Mouse (Mus musculus) kidney, embryonic 15.5 days (tissue): ENCODE measurements around the gene B4galt5. TPM values are rescaled to one million over a fixed set of nuclear protein-coding genes. Genes with fewer than 3 reads are reported as not detected.

Source experiments
- ATAC-seq: fragments of 200-750 bp; cut with Nextera tagmentation; replicated peaks from 2 replicates; pipeline ENCODE4 v1.8.0; 2017; ENCODE audit warnings: moderate TSS enrichment; ENCODE audit not compliant: low FRiP score
- H3K27ac ChIP-seq: fragments of 300-500 bp; sonication (generic); 2 replicates; pipeline ENCODE4 v1.5.1; 2015; ENCODE audit warnings: mild to moderate bottlenecking, inconsistent platforms
- H3K27me3 ChIP-seq: fragments of 300-500 bp; sonication (generic); 2 replicates; pipeline ENCODE4 v1.6.1; 2015; ENCODE audit warnings: inconsistent platforms
- H3K36me3 ChIP-seq: fragments of 300-500 bp; sonication (generic); 2 replicates; pipeline ENCODE4 v1.6.1; 2015; ENCODE audit warnings: inconsistent platforms
- H3K4me1 ChIP-seq: fragments of 300-500 bp; sonication (generic); 2 replicates; pipeline ENCODE4 v1.6.1; 2015; ENCODE audit warnings: inconsistent platforms
- H3K4me2 ChIP-seq: fragments of 300-500 bp; sonication (generic); 2 replicates; pipeline ENCODE4 v1.6.1; 2015; ENCODE audit warnings: moderate library complexity, mild to moderate bottlenecking, inconsistent platforms
- H3K4me3 ChIP-seq: fragments of 300-500 bp; sonication (generic); replicated peaks from 2 replicates; pipeline ENCODE4 v1.5.1; 2015; ENCODE audit warnings: mild to moderate bottlenecking, inconsistent platforms
- H3K9ac ChIP-seq: fragments of 300-500 bp; sonication (generic); 2 replicates; pipeline ENCODE4 v1.6.1; 2015; ENCODE audit warnings: mild to moderate bottlenecking, inconsistent platforms
- H3K9me3 ChIP-seq: fragments of 300-500 bp; sonication (generic); replicated peaks from 2 replicates; pipeline ENCODE4 v1.6.1; 2016; ENCODE audit warnings: inconsistent platforms
- WGBS: fragments of 180-500 bp; shearing (Covaris S2); methylation state at CpG from one replicate; pipeline ENCODE4 v1.1.7; 2015; ENCODE audit warnings: mixed read lengths; 5-methylcytosine and 5-hydroxymethylcytosine counted together
- polyA plus RNA-seq: library from polyadenylated mRNA; unstranded; fragments of >200 nt; fragmentation: Nextera tagmentation; extraction: Ambion mirVana; gene quantifications from 2 replicates; pipeline ENCODE4 v1.2.1, GENCODE M21; 2015

The B4galt5 gene
- polyA plus RNA-seq, 1 experiment from 2014 or later: 9.6 TPM

GRCm38 (mm10) chr2:167280986-167281310 lies 68.0 kb downstream of the B4galt5 start:
- Histone ChIP-seq H3K9ac (no peak overlapping the region), H3K9me3 (no peaks in the 10 kb centered on the region), H3K4me2 (no peak overlapping the region), H3K4me3 (no peak overlapping the region), H3K27me3 (peaks cover 5% of the 10 kb centered on the region), H3K27ac (no peak overlapping the region), H3K36me3 (no peaks in the 10 kb centered on the region), H3K4me1 (peaks cover 3% of the 10 kb centered on the region; the same call in 1 of the 2 replicates)
- 78% methylated on average over 4 of the region's 4 CpGs for WGBS
- no peak for ATAC-seq

GRCm38 (mm10) chr2:167280090-167280985 lies 68.6 kb downstream of the B4galt5 start:
- Histone ChIP-seq H3K4me1 (peaks cover 3% of the 10 kb centered on the region; the same call in 1 of the 2 replicates), H3K9me3 (no peaks in the 10 kb centered on the region), H3K9ac (no peak overlapping the region), H3K4me2 (no peak overlapping the region), H3K4me3 (no peak overlapping the region), H3K27ac (no peak overlapping the region), H3K36me3 (no peaks in the 10 kb centered on the region), H3K27me3 (peaks cover 5% of the 10 kb centered on the region)
- 44% methylated on average over 26 of the region's 26 CpGs for WGBS
- ATAC-seq: peak; percentile 49; the same call in 1 of the 2 replicates

- H3K4me2 ChIP-seq: no peak overlapping the region
- no peak overlapping the region for H3K4me3 ChIP-seq
- no peak overlapping the region for H3K27ac ChIP-seq
- peak; percentile 18; the same call in 1 of the 2 replicates for ATAC-seq
- peaks cover 5% of the 10 kb centered on the region for H3K27me3 ChIP-seq
- no peak overlapping the region for H3K9ac ChIP-seq
- peaks cover 3% of the 10 kb centered on the region; the same call in 1 of the 2 replicates for H3K4me1 ChIP-seq
- no peaks in the 10 kb centered on the region for H3K9me3 ChIP-seq
- H3K36me3 ChIP-seq: no peaks in the 10 kb centered on the region
- WGBS: 60% methylated on average over 17 of the region's 17 CpGs
These were observed 70.0 kb downstream of the B4galt5 start for GRCm38 (mm10) chr2:167278751-167279526.

GRCm38 (mm10) chr2:167278011-167278410 lies 71.0 kb downstream of the B4galt5 start:
- 73% methylated on average over 7 of the region's 7 CpGs for WGBS

GRCm38 (mm10) chr2:167277026-167277425 lies 72.0 kb downstream of the B4galt5 start:
- WGBS: 71% methylated on average over 13 of the region's 13 CpGs
- no peak for ATAC-seq
- H3K4me2 ChIP-seq: no peak overlapping the region
- H3K27me3 ChIP-seq: peaks cover 5% of the 10 kb centered on the region
- H3K9ac ChIP-seq: no peak overlapping the region
- peaks cover 3% of the 10 kb centered on the region; the same call in 1 of the 2 replicates for H3K4me1 ChIP-seq
- H3K9me3 ChIP-seq: no peaks in the 10 kb centered on the region
- no peak overlapping the region for H3K27ac ChIP-seq
- no peak overlapping the region for H3K4me3 ChIP-seq
- no peaks in the 10 kb centered on the region for H3K36me3 ChIP-seq

More at GRCm38 (mm10) chr2:167278011-167278410, 71.0 kb downstream of the B4galt5 start:
- no peaks in the 10 kb centered on the region for H3K9me3 ChIP-seq
- peaks cover 3% of the 10 kb centered on the region; the same call in 1 of the 2 replicates for H3K4me1 ChIP-seq
- peaks cover 5% of the 10 kb centered on the region for H3K27me3 ChIP-seq
- no peak overlapping the region for H3K27ac ChIP-seq
- no peak overlapping the region for H3K4me3 ChIP-seq
- no peak overlapping the region for H3K4me2 ChIP-seq
- H3K9ac ChIP-seq: no peak overlapping the region
- no peaks in the 10 kb centered on the region for H3K36me3 ChIP-seq
- no peak for ATAC-seq

- Histone ChIP-seq H3K36me3 (no peaks in the 10 kb centered on the region), H3K27ac (no peak overlapping the region), H3K4me3 (no peak overlapping the region), H3K4me1 (peaks cover 3% of the 10 kb centered on the region; the same call in 1 of the 2 replicates), H3K4me2 (no peak overlapping the region), H3K9me3 (no peaks in the 10 kb centered on the region), H3K9ac (no peak overlapping the region), H3K27me3 (peaks cover 5% of the 10 kb centered on the region)
- ATAC-seq: no peak
- WGBS: 87% methylated on average over 10 of the region's 10 CpGs
These were observed 73.1 kb downstream of the B4galt5 start for GRCm38 (mm10) chr2:167275856-167276255.

DNA sequence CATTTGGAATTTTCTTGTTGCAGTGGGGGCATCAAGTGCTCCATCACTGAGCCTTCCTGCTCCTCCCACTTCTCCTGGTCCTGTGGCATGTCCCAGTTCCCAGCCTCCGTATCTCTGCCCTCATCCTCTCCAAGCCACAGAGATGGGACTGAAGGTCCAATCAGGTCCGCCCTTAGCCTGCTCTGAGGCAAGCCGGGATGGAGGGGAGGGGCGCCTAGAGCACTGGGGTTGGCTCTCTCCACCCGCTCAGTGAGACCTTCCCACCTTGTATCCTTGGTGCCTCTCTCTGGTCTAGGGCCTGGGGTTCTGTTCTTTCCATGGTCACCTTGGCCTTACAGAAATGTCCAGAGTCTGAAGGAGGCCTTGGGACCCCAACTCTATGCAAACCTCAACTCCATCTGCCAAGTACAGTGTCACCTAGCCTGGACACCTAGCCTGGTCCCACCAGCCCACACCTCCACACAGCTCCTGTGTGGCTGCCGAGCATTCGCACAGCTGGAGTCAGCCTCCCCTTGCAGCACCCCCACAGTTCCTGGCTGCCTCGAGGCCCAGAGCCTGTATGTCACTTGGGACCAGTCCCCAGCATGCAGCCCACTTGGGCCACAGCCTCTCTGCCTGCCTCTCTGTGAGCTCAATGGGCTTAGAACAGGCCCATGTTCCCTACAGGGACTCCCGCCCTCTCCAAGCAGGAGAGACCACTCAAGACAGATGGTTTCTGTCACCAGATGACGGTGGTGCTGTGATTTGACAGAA lies 74.1 kb downstream of the B4galt5 start:
- Histone ChIP-seq H3K27ac (no peak overlapping the region), H3K9ac (no peak overlapping the region), H3K36me3 (no peaks in the 10 kb centered on the region), H3K4me3 (no peak overlapping the region), H3K27me3 (no peaks in the 10 kb centered on the region), H3K9me3 (no peaks in the 10 kb centered on the region), H3K4me2 (no peak overlapping the region), H3K4me1 (no peaks in the 10 kb centered on the region)
- 61% methylated on average over 10 of the region's 10 CpGs for WGBS
- no peak for ATAC-seq

- Histone ChIP-seq H3K9me3 (no peaks in the 10 kb centered on the region), H3K4me3 (no peak overlapping the region), H3K36me3 (no peaks in the 10 kb centered on the region), H3K4me1 (no peaks in the 10 kb centered on the region), H3K27ac (no peak overlapping the region), H3K27me3 (no peaks in the 10 kb centered on the region), H3K4me2 (no peak overlapping the region), H3K9ac (no peak overlapping the region)
- 76% methylated on average over 13 of the region's 13 CpGs for WGBS
- no peak for ATAC-seq
These were observed 75.7 kb downstream of the B4galt5 start for GRCm38 (mm10) chr2:167273206-167273740.

DNA sequence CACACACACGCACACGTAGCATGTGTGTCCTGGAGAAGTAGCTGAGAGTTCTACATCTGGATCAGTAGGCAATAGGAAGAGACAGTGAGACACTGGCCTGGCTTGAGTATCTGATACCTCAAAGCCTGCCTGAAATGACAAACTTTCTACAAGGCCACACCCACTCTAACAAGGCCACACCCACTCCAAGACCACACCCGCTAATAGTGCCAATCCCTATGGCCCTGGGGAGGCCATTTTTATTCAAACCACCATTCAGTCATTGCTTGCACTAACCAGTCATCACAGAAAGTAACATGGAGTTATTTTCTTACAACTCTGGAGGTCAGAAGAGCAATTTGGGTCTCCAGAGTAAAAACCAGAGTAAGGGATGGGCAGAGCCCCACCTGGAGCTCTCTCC lies 76.3 kb downstream of the B4galt5 start:
- Histone ChIP-seq H3K9me3 (no peaks in the 10 kb centered on the region), H3K4me1 (no peaks in the 10 kb centered on the region), H3K27ac (no peak overlapping the region), H3K27me3 (no peaks in the 10 kb centered on the region), H3K4me2 (no peak overlapping the region), H3K9ac (no peak overlapping the region), H3K36me3 (no peaks in the 10 kb centered on the region), H3K4me3 (no peak overlapping the region)
- WGBS: 95% methylated on average over 3 of the region's 3 CpGs
- ATAC-seq: no peak

DNA sequence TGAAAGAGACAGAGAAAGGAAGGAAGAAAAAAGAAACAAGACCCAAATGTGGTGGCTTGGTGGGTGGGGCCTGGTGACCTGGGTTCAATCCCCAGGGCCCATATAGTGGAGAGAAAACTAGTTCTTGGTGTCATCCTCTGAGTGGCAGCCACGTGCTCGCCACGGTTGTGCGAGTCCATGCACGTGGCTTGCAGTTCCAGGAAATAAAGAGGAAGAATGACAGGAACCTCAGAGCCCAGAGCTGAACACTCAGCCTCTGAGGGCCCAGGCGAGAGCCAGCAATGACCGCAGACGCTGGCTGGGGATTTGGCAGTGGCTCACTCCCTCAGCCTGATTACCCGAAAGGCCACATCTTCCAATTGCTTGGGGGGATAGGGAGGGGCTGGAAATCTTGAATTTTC lies 77.9 kb downstream of the B4galt5 start:
- Histone ChIP-seq H3K27ac (no peak overlapping the region), H3K4me2 (no peak overlapping the region), H3K4me1 (no peaks in the 10 kb centered on the region), H3K27me3 (no peaks in the 10 kb centered on the region), H3K9me3 (no peaks in the 10 kb centered on the region), H3K4me3 (no peak overlapping the region), H3K36me3 (no peaks in the 10 kb centered on the region), H3K9ac (no peak overlapping the region)
- 79% methylated on average over 9 of the region's 9 CpGs for WGBS
- ATAC-seq: no peak

DNA sequence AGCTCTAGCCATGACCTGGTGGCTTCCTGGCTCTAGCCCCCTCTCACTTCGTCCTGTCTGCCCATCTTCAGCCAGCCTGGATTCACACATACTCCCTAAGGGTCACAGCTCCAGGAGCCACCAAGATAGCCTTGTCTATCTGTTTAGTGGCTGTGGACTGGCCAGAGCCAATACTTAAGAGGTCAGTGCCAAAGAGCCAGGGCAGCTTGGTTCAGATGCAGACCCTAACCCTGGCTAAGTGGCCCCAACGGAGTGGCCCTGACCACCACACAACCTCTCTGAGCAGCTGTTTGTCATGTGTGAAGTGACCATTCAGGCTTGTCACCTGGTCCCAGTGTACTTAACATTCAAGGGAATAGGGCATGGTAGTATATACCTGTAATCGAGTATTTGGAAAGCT lies 78.5 kb downstream of the B4galt5 start:
- Histone ChIP-seq H3K4me3 (no peak overlapping the region), H3K9ac (no peak overlapping the region), H3K4me2 (no peak overlapping the region), H3K27me3 (no peaks in the 10 kb centered on the region), H3K9me3 (no peaks in the 10 kb centered on the region), H3K36me3 (no peaks in the 10 kb centered on the region), H3K4me1 (no peaks in the 10 kb centered on the region), H3K27ac (no peak overlapping the region)
- ATAC-seq: no peak
- 89% methylated on average over 3 of the region's 3 CpGs for WGBS
